Mouse (Mus musculus): ENCODE measurements around the gene Tepp. TPM values are rescaled to one million over a fixed set of nuclear protein-coding genes. Genes with fewer than 3 reads are reported as not detected.

The Tepp gene
- polyA plus RNA-seq, 1 experiment from 2014 or later = 0.29 TPM

DNA sequence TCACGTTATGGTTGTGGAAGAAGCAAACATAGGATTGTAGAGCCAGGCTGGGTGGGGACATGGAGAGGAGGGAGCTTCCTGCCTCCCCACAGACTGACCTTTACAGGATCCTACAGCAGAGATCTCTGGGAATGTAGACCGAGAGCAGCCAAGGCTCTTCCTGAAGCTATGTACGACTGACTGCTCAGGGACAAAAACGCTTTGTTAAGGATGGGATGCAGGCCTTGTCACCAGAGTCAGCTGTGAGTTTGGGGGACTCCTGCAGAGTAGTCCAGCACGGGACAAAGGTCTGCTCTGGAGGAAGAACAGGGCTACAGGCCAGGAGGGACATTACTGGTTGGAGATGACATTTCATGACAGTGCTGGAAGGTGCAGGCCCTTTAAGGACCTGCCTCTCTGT lies 14.3 kb downstream of the Tepp start:
- DNase-seq (ENCODE audit: low spot score, missing footprints) = no peak
- Histone ChIP-seq H3K4me3 (ENCODE audit: low read depth, low read length) (no peak overlapping the region), H3K9ac (ENCODE audit: low read length) (no peak overlapping the region), H3K36me3 (ENCODE audit: control insufficient read depth, insufficient read depth, low read length) (peaks cover 31% of the 10 kb centered on the region), H3K4me2 (no peak overlapping the region), H3K27ac (ENCODE audit: low read depth, low read length) (no peak overlapping the region; the same call in 1 of the 2 replicates), H3K4me1 (ENCODE audit: control insufficient read depth, insufficient read depth, low read length) (peaks cover 6% of the 10 kb centered on the region; the same call in 1 of the 2 replicates), H3K9me3 (ENCODE audit: control insufficient read depth, low read length) (no peaks in the 10 kb centered on the region), H3K27me3 (ENCODE audit: control insufficient read depth, insufficient read depth, low read length) (0 out of 2 replicates have a peak, but pooled peaks cover 2% of the 10 kb centered on the region)
- no peak for ATAC-seq (ENCODE audit: low FRiP score)
- 46% methylated on average over 5 of the region's 5 CpGs for WGBS

DNA sequence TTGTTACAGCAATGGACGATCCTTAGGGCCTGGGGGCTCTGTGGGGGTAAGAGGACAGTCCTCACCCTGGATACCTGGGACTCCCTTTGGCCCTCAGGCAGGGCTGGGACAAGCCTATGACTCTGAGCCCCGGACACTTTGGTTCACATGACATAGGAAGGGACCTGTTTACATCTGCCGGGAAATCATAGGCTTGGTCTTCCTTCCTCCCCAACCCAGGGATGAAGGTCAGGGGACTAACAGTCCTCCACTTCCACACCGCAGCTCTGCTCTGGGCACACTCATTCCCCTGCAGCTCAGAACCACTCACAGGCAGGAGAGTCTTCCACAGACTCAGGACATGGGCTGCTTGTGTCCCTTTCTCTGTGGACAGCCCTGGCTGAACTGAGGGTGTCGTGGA lies 16.5 kb downstream of the Tepp start:
- H3K4me1 ChIP-seq (ENCODE audit: control insufficient read depth, insufficient read depth, low read length) = peaks cover 12% of the 10 kb centered on the region
- H3K36me3 ChIP-seq (ENCODE audit: control insufficient read depth, insufficient read depth, low read length) = peaks cover 31% of the 10 kb centered on the region
- H3K9ac ChIP-seq (ENCODE audit: low read length) = no peak overlapping the region
- 90% methylated on average over 5 of the region's 5 CpGs for WGBS
- ATAC-seq (ENCODE audit: low FRiP score) (no peak), DNase-seq (ENCODE audit: low spot score, missing footprints) (no peak)
- no peak overlapping the region for H3K4me2 ChIP-seq
- H3K4me3 ChIP-seq (ENCODE audit: low read depth, low read length) = no peak overlapping the region
- no peaks in the 10 kb centered on the region for H3K27me3 ChIP-seq (ENCODE audit: control insufficient read depth, insufficient read depth, low read length)
- H3K9me3 ChIP-seq (ENCODE audit: control insufficient read depth, low read length) = no peaks in the 10 kb centered on the region
- no peak overlapping the region for H3K27ac ChIP-seq (ENCODE audit: low read depth, low read length)

DNA sequence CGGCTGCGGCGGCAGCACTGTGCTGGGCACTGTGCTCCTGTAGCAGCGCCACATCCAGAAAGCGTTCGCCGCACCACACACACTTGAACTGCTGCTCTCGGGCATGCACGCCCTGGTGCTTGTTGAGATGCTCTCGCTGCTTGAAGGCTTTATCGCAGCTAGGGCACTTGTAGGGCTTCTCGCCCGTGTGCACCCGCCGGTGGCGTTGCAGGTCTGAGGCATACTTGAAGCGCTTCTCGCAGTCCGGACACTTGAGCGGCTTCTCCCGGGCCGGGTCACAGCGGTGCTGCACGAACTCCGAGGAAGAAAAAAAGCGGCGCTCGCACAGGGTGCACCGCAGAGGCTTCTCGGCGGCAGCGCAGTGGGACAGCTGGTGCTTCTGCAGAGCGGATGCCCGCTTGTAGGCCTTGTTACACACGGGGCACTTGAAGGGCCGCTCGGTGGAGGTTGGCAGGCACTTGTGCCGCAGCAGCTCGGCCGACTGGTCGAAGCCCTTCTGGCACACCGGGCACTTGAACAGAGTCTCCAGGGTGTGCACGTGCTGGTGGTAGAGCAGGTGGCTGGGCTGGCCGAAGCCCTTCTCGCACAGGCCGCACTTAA lies 17.6 kb downstream of the Tepp start:
- whole genome bisulfite sequencing = 80% methylated on average over 46 of the region's 46 CpGs
- no peaks in the 10 kb centered on the region for H3K9me3 ChIP-seq (ENCODE audit: control insufficient read depth, low read length)
- H3K4me3 ChIP-seq (ENCODE audit: low read depth, low read length) = no peak overlapping the region
- H3K27me3 ChIP-seq (ENCODE audit: control insufficient read depth, insufficient read depth, low read length) = no peaks in the 10 kb centered on the region
- ATAC-seq (ENCODE audit: low FRiP score) = no peak
- DNase-seq (ENCODE audit: low spot score, missing footprints) = no peak
- H3K9ac ChIP-seq (ENCODE audit: low read length) = no peak overlapping the region
- H3K4me2 ChIP-seq = no peak overlapping the region
- peaks cover 31% of the 10 kb centered on the region for H3K36me3 ChIP-seq (ENCODE audit: control insufficient read depth, insufficient read depth, low read length)
- H3K27ac ChIP-seq (ENCODE audit: low read depth, low read length) = no peak overlapping the region
- H3K4me1 ChIP-seq (ENCODE audit: control insufficient read depth, insufficient read depth, low read length) = peaks cover 12% of the 10 kb centered on the region

DNA sequence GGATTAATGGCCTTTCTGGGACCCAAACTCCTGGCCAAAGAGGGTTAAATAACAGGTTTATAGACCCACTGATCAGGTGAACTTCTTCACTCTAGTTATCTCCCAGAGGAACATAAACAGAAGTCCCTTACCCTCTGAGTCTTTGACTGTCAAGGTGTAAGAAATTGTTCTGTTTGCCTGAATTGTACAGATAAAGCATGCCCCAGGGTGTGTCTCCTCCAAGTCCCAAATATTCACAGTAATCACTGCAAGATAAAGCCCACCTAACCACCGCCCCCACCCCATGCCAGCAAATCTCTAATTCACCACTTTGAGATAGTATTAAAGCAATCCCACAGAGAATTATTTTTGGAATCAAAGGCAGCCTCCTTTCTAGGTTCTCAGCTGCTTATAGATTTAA lies 20.0 kb downstream of the Tepp start:
- Histone ChIP-seq H3K4me3 (ENCODE audit: low read depth, low read length) (peak overlapping the region; percentile 56), H3K36me3 (ENCODE audit: control insufficient read depth, insufficient read depth, low read length) (peaks cover 27% of the 10 kb centered on the region), H3K27me3 (ENCODE audit: control insufficient read depth, insufficient read depth, low read length) (no peaks in the 10 kb centered on the region), H3K27ac (ENCODE audit: low read depth, low read length) (no peak overlapping the region), H3K9ac (ENCODE audit: low read length) (peak overlapping the region; percentile 81), H3K9me3 (ENCODE audit: control insufficient read depth, low read length) (no peaks in the 10 kb centered on the region), H3K4me2 (peak overlapping the region; percentile 80), H3K4me1 (ENCODE audit: control insufficient read depth, insufficient read depth, low read length) (peaks cover 12% of the 10 kb centered on the region)
- no peak for ATAC-seq (ENCODE audit: low FRiP score)
- 78% methylated on average over 1 of the region's 1 CpGs for WGBS
- DNase-seq (ENCODE audit: low spot score, missing footprints) = no peak

DNA sequence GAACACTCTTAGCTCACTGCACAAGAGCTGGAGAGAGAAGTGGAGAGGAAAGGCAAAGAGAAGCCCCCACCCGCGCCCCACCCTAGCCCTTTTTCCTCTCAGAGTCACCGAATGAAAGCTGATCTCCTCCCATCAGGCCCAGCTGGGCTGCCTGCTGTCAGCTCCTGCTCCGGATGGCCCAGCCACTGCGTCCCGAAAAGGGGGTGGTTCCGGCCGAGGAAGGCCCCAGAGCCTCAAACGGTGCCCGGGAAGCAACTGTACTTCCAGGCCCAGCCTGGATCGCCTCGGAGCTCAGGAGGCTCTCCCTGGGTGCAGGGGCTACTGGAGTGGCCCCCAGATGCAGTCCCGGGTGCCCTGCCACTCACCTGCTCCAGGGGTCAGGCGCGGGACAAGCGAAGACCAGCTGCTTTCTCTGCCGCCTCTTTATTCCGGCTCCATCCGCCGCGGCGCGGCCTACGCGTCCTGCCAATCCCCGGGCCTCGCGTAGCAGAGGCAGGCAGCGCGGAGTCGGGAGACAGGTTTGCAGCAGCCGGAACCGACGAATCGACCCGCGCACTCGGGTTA lies 20.9 kb downstream of the Tepp start:
- WGBS = under 1% methylated on average over 38 of the region's 38 CpGs
- DNase-seq (ENCODE audit: low spot score, missing footprints) = no peak
- Histone ChIP-seq H3K4me2 (peak overlapping the region; percentile 80), H3K27ac (ENCODE audit: low read depth, low read length) (peak overlapping the region; percentile 95), H3K9ac (ENCODE audit: low read length) (peak overlapping the region; percentile 81), H3K36me3 (ENCODE audit: control insufficient read depth, insufficient read depth, low read length) (peaks cover 27% of the 10 kb centered on the region), H3K4me1 (ENCODE audit: control insufficient read depth, insufficient read depth, low read length) (peaks cover 12% of the 10 kb centered on the region), H3K9me3 (ENCODE audit: control insufficient read depth, low read length) (no peaks in the 10 kb centered on the region), H3K27me3 (ENCODE audit: control insufficient read depth, insufficient read depth, low read length) (no peaks in the 10 kb centered on the region), H3K4me3 (ENCODE audit: low read depth, low read length) (peak overlapping the region; percentile 56)
- ATAC-seq (ENCODE audit: low FRiP score) = peak; percentile 49

DNA sequence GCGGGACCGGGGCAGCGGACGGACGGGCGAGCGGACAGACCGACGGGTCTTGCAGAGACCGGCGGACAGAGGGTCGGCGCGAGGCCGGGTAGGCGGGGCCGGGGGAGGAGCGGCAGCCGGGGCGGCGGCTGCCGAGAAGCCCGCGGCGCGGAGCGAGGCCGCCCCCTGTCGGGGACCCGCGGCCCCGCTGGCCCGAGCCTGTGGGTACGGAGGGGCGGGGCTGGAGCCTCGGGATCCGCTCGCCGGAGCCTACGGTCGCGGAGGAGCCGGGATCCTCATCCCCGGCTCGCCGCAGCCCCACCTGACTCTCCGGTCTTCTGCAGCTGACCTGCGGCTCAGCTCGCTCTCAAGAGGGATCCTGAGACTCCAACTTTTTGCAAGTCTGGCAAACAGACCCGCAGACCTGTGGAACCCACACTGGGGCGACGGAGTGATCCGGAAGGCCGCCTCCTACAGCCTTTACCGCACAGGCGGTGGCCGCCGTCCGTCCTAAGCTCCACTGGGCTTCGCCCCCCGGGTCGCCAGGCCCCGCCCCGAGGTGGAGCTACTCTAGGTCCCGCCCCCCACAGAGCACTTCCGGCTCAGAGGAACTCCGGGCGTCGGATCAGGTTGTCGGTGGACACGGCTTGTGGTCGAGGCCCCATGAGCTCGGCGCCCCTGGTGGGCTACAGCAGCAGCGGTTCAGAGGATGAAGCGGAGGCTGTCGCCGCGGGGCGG lies 21.5 kb downstream of the Tepp start, which contains the start of the genes Zfp319 and Usb1:
Gene Zfp319 (minus strand): TSS at position 231 of the 717 bp plus-strand sequence.
Gene Usb1 (plus strand): TSS at position 565 of the 717 bp plus-strand sequence.
- Histone ChIP-seq H3K9me3 (ENCODE audit: control insufficient read depth, low read length) (no peaks in the 10 kb centered on the region), H3K36me3 (ENCODE audit: control insufficient read depth, insufficient read depth, low read length) (peaks cover 22% of the 10 kb centered on the region), H3K4me2 (peak within 1 kb of the TSS; percentile 80), H3K4me1 (ENCODE audit: control insufficient read depth, insufficient read depth, low read length) (peaks cover 12% of the 10 kb centered on the region), H3K9ac (ENCODE audit: low read length) (peak within 1 kb of the TSS; percentile 81), H3K27ac (ENCODE audit: low read depth, low read length) (peak within 1 kb of the TSS; percentile 95), H3K27me3 (ENCODE audit: control insufficient read depth, insufficient read depth, low read length) (no peaks in the 10 kb centered on the region), H3K4me3 (ENCODE audit: low read depth, low read length) (peak within 1 kb of the TSS; percentile 56)
- WGBS = under 1% methylated on average over 78 of the region's 80 CpGs
- ATAC-seq (ENCODE audit: low FRiP score) (peak; percentile 95), DNase-seq (ENCODE audit: low spot score, missing footprints) (peak; percentile 99)

DNA sequence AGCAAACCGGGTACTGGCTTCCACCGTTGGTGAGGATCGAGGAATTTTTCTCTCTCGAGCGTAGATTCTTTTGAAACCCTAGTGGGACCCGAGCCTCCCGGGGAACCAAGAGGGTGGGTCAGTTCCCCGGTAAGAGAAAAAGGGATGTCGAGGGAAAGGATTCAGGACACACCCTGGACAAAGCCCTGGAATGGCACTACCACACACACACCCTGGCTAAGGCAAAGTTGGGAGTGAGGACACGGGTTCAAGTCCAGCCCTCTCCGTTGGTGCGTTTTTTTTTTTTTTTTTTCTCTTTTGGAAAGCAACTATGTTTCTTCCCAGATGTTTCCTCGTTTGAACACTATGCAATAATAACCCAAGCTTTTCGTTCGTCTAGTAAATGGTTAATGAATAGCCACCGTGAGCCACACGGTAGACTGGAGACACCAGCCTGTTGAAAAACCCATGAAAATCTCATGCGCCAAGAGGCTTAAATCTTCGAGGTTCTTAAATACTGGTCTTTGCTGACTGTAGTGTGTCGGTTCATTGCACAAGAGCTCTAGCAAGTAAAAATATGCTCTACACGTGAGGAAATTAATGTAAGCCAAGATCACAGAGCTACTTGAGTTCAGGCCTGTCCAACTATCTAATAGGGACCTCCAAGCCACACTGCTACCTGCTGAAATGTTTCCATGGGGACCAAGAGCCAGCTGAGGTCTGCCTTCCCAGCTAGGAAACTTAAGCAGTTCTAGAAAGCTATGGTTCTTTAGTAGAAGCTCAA lies 22.3 kb downstream of the Tepp start:
- 31% methylated on average over 21 of the region's 21 CpGs for WGBS
- ATAC-seq (ENCODE audit: low FRiP score) (peak; percentile 46; the same call in 1 of the 2 replicates), DNase-seq (ENCODE audit: low spot score, missing footprints) (no peak)
- peak overlapping the region; percentile 56 for H3K4me3 ChIP-seq (ENCODE audit: low read depth, low read length)
- H3K9ac ChIP-seq (ENCODE audit: low read length) = peak overlapping the region; percentile 81
- peak overlapping the region; percentile 95 for H3K27ac ChIP-seq (ENCODE audit: low read depth, low read length)
- no peaks in the 10 kb centered on the region for H3K9me3 ChIP-seq (ENCODE audit: control insufficient read depth, low read length)
- H3K4me2 ChIP-seq = peak overlapping the region; percentile 80
- peaks cover 12% of the 10 kb centered on the region for H3K4me1 ChIP-seq (ENCODE audit: control insufficient read depth, insufficient read depth, low read length)
- H3K36me3 ChIP-seq (ENCODE audit: control insufficient read depth, insufficient read depth, low read length) = peaks cover 17% of the 10 kb centered on the region
- no peaks in the 10 kb centered on the region for H3K27me3 ChIP-seq (ENCODE audit: control insufficient read depth, insufficient read depth, low read length)

DNA sequence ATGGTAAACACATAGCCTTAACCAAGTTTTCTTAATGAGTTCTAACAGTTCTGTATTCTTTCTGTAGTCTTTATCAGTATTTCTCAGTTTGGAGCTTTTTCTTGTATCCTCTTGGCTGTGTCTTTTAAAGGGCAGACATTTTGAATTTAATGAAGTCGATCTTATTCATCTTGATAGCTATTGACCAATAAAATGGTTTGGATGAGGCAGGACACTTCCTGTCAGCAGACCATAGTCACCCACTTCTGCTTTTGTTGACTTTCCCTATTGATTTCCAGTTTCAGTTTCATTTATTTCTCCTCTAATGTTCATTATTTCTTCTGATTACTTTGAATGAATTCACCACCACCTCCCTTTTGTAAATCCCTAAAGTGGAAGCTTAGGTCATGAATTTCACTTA lies 25.3 kb downstream of the Tepp start:
- Histone ChIP-seq H3K9ac (ENCODE audit: low read length) (no peak overlapping the region), H3K4me2 (no peak overlapping the region), H3K9me3 (ENCODE audit: control insufficient read depth, low read length) (no peaks in the 10 kb centered on the region), H3K27me3 (ENCODE audit: control insufficient read depth, insufficient read depth, low read length) (no peaks in the 10 kb centered on the region), H3K4me1 (ENCODE audit: control insufficient read depth, insufficient read depth, low read length) (peaks cover 2% of the 10 kb centered on the region), H3K4me3 (ENCODE audit: low read depth, low read length) (no peak overlapping the region), H3K27ac (ENCODE audit: low read depth, low read length) (no peak overlapping the region), H3K36me3 (ENCODE audit: control insufficient read depth, insufficient read depth, low read length) (no peaks in the 10 kb centered on the region)
- DNase-seq (ENCODE audit: low spot score, missing footprints) (no peak), ATAC-seq (ENCODE audit: low FRiP score) (no peak)
- WGBS = 95% methylated on average over 1 of the region's 1 CpGs

Data from midbrain, embryonic 11.5 days (tissue).